In genomic region chr4:45010806-45011415, GRCm38 (mm10) we compare ENCODE assay signal across 8 mouse cellular contexts. TPM values are rescaled to one million over a fixed set of nuclear protein-coding genes. Genes with fewer than 3 reads are reported as not detected.
DNase-seq lines count a peak whose midpoint lies in the region; ATAC-seq and TF ChIP-seq lines count a peak whose summit lies in the region.

No protein-coding gene starts in this region.

- peak overlapping the region; percentile 31 for H3ac ChIP-seq in myocyte (ENCODE audit: control insufficient read depth, insufficient read length)

- H3K4me3 ChIP-seq in forebrain, embryonic 15.5 days: peak overlapping the region; percentile 93
- H3K4me3 ChIP-seq in myocyte: peak overlapping the region; percentile 55

- no peaks in the 10 kb centered on the region for H3K27me3 ChIP-seq in forebrain, embryonic 15.5 days
- no peaks in the 10 kb centered on the region for H3K27me3 ChIP-seq in myocyte (ENCODE audit: control insufficient read depth, insufficient read depth, insufficient read length)

- peaks cover 26% of the 10 kb centered on the region for H3K4me1 ChIP-seq in forebrain, embryonic 15.5 days

- H3K4me2 ChIP-seq in forebrain, embryonic 15.5 days (replicated peaks): peak overlapping the region; percentile 73
- peak overlapping the region; percentile 80 for H3K4me2 ChIP-seq in myocyte (ENCODE audit: low read depth)

- ATAC-seq in forebrain, embryonic 15.5 days (replicated peaks): no peak
- ATAC-seq in megakaryocyte-erythroid progenitor cell, adult 5-6 weeks (replicated peaks; ENCODE audit: low FRiP score, low TSS enrichment, poor library complexity, severe bottlenecking): no peak

- no peak for TF ChIP-seq POLR2A in myocyte (IDR thresholded peaks at IDR 0.05; ENCODE audit: insufficient read length, low read depth)

- H3K79me2 ChIP-seq in myocyte (ENCODE audit: control insufficient read depth, insufficient read depth): peaks cover 25% of the 10 kb centered on the region

- DNase-seq in adrenal gland, postnatal 14 days: peak; percentile 45
- no peak for DNase-seq in adrenal gland, adult 8-10 months
- peak; percentile 19 for DNase-seq in NIH3T3 (ENCODE audit: low read depth)
- peak; percentile 61 to 64 for DNase-seq in kidney, postnatal 25 days
- DNase-seq in frontal cortex, adult 2 months (ENCODE audit: extremely low spot score in 1 of 2, low spot score in 1 of 2): no peak

- peak overlapping the region; percentile 97 for H3K9ac ChIP-seq in forebrain, embryonic 15.5 days (replicated peaks)

- no peaks in the 10 kb centered on the region for H3K36me3 ChIP-seq in forebrain, embryonic 15.5 days
- no peaks in the 10 kb centered on the region for H3K36me3 ChIP-seq in myocyte (ENCODE audit: control insufficient read depth, insufficient read depth)

- no peaks in the 10 kb centered on the region for H3K9me3 ChIP-seq in forebrain, embryonic 15.5 days

- 8% methylated on average over 11 of the region's 11 CpGs for WGBS in forebrain, embryonic 15.5 days

- peak overlapping the region; percentile 96; the same call in 1 of the 2 replicates for H3K27ac ChIP-seq in forebrain, embryonic 15.5 days (replicated peaks)

TF ChIP-seq in myocyte, 11 proteins besides CTCF, POLR2A, EP300 and RAD21:
- no peak for TF ChIP-seq TCF3 (IDR thresholded peaks at IDR 0.05; ENCODE audit: insufficient read length, low read depth)
- no peak for TF ChIP-seq CEBPB (IDR thresholded peaks at IDR 0.05; ENCODE audit: insufficient read depth, poor library complexity, severe bottlenecking)
- TF ChIP-seq MYOG (IDR thresholded peaks at IDR 0.05; ENCODE audit: control insufficient read depth in 1 of 3, insufficient read depth in 1 of 3, insufficient read length in 2 of 3, low read depth in 2 of 3): no peak
- no peak for TF ChIP-seq MYOD1 (IDR thresholded peaks at IDR 0.05; ENCODE audit: control insufficient read depth in 1 of 3, insufficient read length in 2 of 3, low read depth in 2 of 3)
- no peak for TF ChIP-seq POLR2AphosphoS2 (IDR thresholded peaks at IDR 0.05; ENCODE audit: insufficient read length, low read depth)
- TF ChIP-seq TCF12 (IDR thresholded peaks at IDR 0.05; ENCODE audit: insufficient read depth, poor library complexity, severe bottlenecking): no peak
- no peak for TF ChIP-seq USF1 (IDR thresholded peaks at IDR 0.05; ENCODE audit: low read depth)
- no peak for TF ChIP-seq E2F4 (IDR thresholded peaks at IDR 0.05; ENCODE audit: insufficient read depth)
- TF ChIP-seq REST (IDR thresholded peaks at IDR 0.05; ENCODE audit: insufficient read depth, insufficient read length): no peak
- TF ChIP-seq MAX (IDR thresholded peaks at IDR 0.05; ENCODE audit: low read depth): no peak
- TF ChIP-seq SRF (IDR thresholded peaks at IDR 0.05; ENCODE audit: control insufficient read depth, insufficient read length, low read depth): no peak

RNA-seq across cellular contexts. Expression of gene Zbtb5, which starts 1.3 kb away (rescaled TPM):
- total RNA-seq in adrenal gland, postnatal 14 days (2021): 12.0 and 13.6 TPM in 2 replicates
- total RNA-seq in adrenal gland, adult 8-10 months (2022): 10 to 100 TPM; 11.4 to 14.5 (median 13.5) TPM
- 46.7 and 46.8 TPM in 2 replicates for polyA plus RNA-seq in forebrain, embryonic 15.5 days (2015; fragmentation: Nextera tagmentation; extraction: Ambion mirVana)
- 5.1 TPM for polyA plus RNA-seq in myocyte (2012; fragmentation: generic; extraction: Trizol)
- polyA plus RNA-seq in frontal cortex, adult 2 months (2012; rRNA removed): 9.4 and 10.6 TPM in 2 replicates
- 9.2 and 11.4 TPM in 2 replicates for total RNA-seq in megakaryocyte-erythroid progenitor cell, adult 5-6 weeks (2014; fragmentation: Nextera tagmentation)
- 8.0 and 12.4 TPM in 2 replicates for total RNA-seq in megakaryocyte-erythroid progenitor cell, adult 5-6 weeks (2017)

RNA-seq across cellular contexts. Expression of gene Polr1e, which starts 7.5 kb away (rescaled TPM):
- 15.0 and 18.2 TPM in 2 replicates for total RNA-seq in adrenal gland, postnatal 14 days (2021)
- 10 to 100 TPM; 13.7 to 24.5 (median 17.6) TPM for total RNA-seq in adrenal gland, adult 8-10 months (2022)
- 31.0 and 34.8 TPM in 2 replicates for polyA plus RNA-seq in forebrain, embryonic 15.5 days (2015; fragmentation: Nextera tagmentation; extraction: Ambion mirVana)
- 18.8 TPM for polyA plus RNA-seq in myocyte (2012; fragmentation: generic; extraction: Trizol)
- polyA plus RNA-seq in frontal cortex, adult 2 months (2012; rRNA removed): 12.6 and 13.6 TPM in 2 replicates
- total RNA-seq in megakaryocyte-erythroid progenitor cell, adult 5-6 weeks (2014; fragmentation: Nextera tagmentation): 33.5 and 45.3 TPM in 2 replicates
- 79.9 and 110 TPM in 2 replicates for total RNA-seq in megakaryocyte-erythroid progenitor cell, adult 5-6 weeks (2017)

RNA-seq across cellular contexts. Expression of gene Grhpr, which starts 29.7 kb away (rescaled TPM):
- 153 and 188 TPM in 2 replicates for total RNA-seq in adrenal gland, postnatal 14 days (2021)
- total RNA-seq in adrenal gland, adult 8-10 months (2022): 100 to 1,000 TPM; 223 to 249 (median 233) TPM
- 20.7 and 21.1 TPM in 2 replicates for polyA plus RNA-seq in forebrain, embryonic 15.5 days (2015; fragmentation: Nextera tagmentation; extraction: Ambion mirVana)
- polyA plus RNA-seq in myocyte (2012; fragmentation: generic; extraction: Trizol): 71.1 TPM
- polyA plus RNA-seq in frontal cortex, adult 2 months (2012; rRNA removed): 31.4 and 31.7 TPM in 2 replicates
- total RNA-seq in megakaryocyte-erythroid progenitor cell, adult 5-6 weeks (2014; fragmentation: Nextera tagmentation): 16.9 and 25.1 TPM in 2 replicates
- total RNA-seq in megakaryocyte-erythroid progenitor cell, adult 5-6 weeks (2017): 13.7 and 21.5 TPM in 2 replicates

Comparison
In these comparisons a context has a peak if more than half of its experiments do, and no peak if none do; other contexts are left out.
1. DNase-seq: peak in adrenal gland, postnatal 14 days (single experiment), NIH3T3 (single experiment) and kidney, postnatal 25 days (2 of 2); none in adrenal gland, adult 8-10 months (single experiment) and frontal cortex, adult 2 months (0 of 2).